Comparison of ENCODE assay signal across 8 mouse cellular contexts in the genomic region with DNA sequence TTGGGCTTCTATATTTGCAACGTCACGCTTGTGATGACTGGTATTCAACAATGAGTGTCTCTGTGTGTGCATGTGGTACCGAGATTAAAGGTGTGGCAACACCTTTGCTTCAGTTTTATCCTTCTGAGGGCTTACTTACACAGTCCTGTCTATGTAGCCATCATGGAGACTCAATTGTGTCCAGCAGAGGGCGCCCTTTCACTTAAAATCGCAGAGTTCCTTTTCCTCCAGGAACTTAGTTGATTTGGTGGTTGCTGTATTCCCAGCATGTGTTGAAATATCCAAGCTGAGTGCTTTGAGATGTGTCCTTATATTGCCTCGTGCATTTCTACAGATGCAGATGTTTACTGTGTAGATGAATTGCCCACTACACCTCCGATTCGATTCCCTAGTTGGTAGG. TPM values are rescaled to one million over a fixed set of nuclear protein-coding genes. Genes with fewer than 3 reads are reported as not detected.
DNase-seq lines count a peak whose midpoint lies in the region; ATAC-seq lines count a peak whose summit lies in the region.

No protein-coding gene starts in this region.

- 25% methylated on average over 8 of the region's 8 CpGs for WGBS in hindbrain, embryonic 14.5 days

- ATAC-seq in hindbrain, embryonic 14.5 days (ENCODE audit: low FRiP score): peak; percentile 77

- no peak overlapping the region for H3K4me2 ChIP-seq in hindbrain, embryonic 14.5 days (replicated peaks)

- H3K9ac ChIP-seq in hindbrain, embryonic 14.5 days: no peak overlapping the region

- no peaks in the 10 kb centered on the region for H3K9me3 ChIP-seq in hindbrain, embryonic 14.5 days (ENCODE audit: control insufficient read depth, low read length)

- no peak overlapping the region for H3K27ac ChIP-seq in hindbrain, embryonic 14.5 days

- peak; percentile 86 for DNase-seq in R1 (ENCODE audit: low read depth, low spot score)
- peak; percentile 95 to 97 for DNase-seq in cerebellum, postnatal 10 days
- peak; percentile 79 to 95 for DNase-seq in frontal cortex, postnatal 14 days (ENCODE audit: low spot score in 2 of 2)
- DNase-seq in hindbrain, embryonic 14.5 days (ENCODE audit: low spot score): peak; percentile 96
- peak; percentile 89 to 99 for DNase-seq in layer of hippocampus, postnatal 25 days (ENCODE audit: extremely low spot score in 1 of 2, low spot score in 1 of 2)
- DNase-seq in lung, postnatal 14 days: peak; percentile 98
- peak; percentile 91 for DNase-seq in right cerebral cortex, adult 18-20 months
- DNase-seq in urinary bladder, postnatal 10 days (ENCODE audit: low spot score): peak; percentile 77

- no peak overlapping the region for H3K4me3 ChIP-seq in hindbrain, embryonic 14.5 days (replicated peaks; ENCODE audit: low read length)

- peaks cover 9% of the 10 kb centered on the region for H3K36me3 ChIP-seq in hindbrain, embryonic 14.5 days (replicated peaks; ENCODE audit: control insufficient read depth, insufficient read depth)

- no peaks in the 10 kb centered on the region; the same call in 1 of the 2 replicates for H3K4me1 ChIP-seq in hindbrain, embryonic 14.5 days (replicated peaks; ENCODE audit: control insufficient read depth, insufficient read depth, low read length)

- no peaks in the 10 kb centered on the region for H3K27me3 ChIP-seq in hindbrain, embryonic 14.5 days (ENCODE audit: control insufficient read depth, insufficient read depth, low read length)

RNA-seq across cellular contexts. Expression of gene Ppp2r1b, which starts 4.1 kb away (rescaled TPM):
- polyA plus RNA-seq in hindbrain, embryonic 14.5 days (2014; fragmentation: Nextera tagmentation; extraction: Ambion mirVana): 49.0 and 55.3 TPM in 2 replicates
- total RNA-seq in layer of hippocampus, postnatal 25 days (2021): 10 to 100 TPM; 17.2 to 17.4 TPM
